In the genomic region with DNA sequence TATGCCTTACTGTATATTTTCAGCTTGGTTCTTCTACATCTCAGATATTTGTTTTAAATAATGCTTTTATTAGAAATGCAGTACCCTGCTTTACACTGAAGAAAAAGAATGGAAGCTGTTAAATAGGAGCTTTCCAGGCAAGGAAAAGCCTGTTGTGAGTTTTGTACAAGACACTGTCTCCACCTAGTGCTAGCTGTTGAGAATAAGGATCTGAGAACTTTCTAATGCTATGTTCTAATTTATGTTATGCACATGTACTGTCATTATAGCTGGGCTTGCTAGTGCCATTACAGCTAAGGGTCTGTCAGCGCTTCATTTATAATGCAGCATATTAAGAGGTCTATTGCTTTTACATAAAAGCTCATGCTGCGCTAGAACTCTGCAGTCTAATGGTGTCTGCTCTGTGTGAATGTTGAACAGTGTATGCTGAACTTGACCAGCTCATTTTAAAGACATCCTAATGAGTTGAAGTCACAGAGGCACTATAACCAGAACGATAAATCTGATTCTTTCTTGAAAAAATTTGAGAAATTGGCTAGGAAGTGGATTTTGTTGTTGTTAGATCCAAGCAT, we compare ENCODE assay signal across 12 mouse cellular contexts.
DNase-seq lines count a peak whose midpoint lies in the region; ATAC-seq lines count a peak whose summit lies in the region.
"Had no signal": no experiment of that assay in that cellular context is flagged by ENCODE, and none has a peak within 500 bp of the region (broad histone marks: within the 10 kb centered on the region; RNA-seq: fewer than 3 reads in every experiment).

No protein-coding gene starts in this region.

- no peak overlapping the region for H3K9ac ChIP-seq in hindbrain, embryonic 11.5 days (ENCODE audit: low read depth, low read length)
- H3K9ac ChIP-seq in hindbrain, embryonic 13.5 days = no peak overlapping the region
- H3K9ac ChIP-seq: embryonic facial prominence, embryonic 12.5 days; kidney, embryonic 15.5 days had no signal

- WGBS in hindbrain, embryonic 11.5 days = 87% methylated on average over 3 of the region's 3 CpGs
- WGBS in hindbrain, embryonic 10.5 days = 86% methylated on average over 3 of the region's 3 CpGs
- WGBS in hindbrain, embryonic 13.5 days = 71% methylated on average over 3 of the region's 3 CpGs

- no peaks in the 10 kb centered on the region for H3K27me3 ChIP-seq in hindbrain, embryonic 11.5 days (ENCODE audit: control insufficient read depth, insufficient read depth, low read length)
- no peaks in the 10 kb centered on the region for H3K27me3 ChIP-seq in hindbrain, embryonic 10.5 days (ENCODE audit: insufficient read depth, poor library complexity, severe bottlenecking)
- no peaks in the 10 kb centered on the region for H3K27me3 ChIP-seq in hindbrain, embryonic 13.5 days
- H3K27me3 ChIP-seq: embryonic facial prominence, embryonic 12.5 days; kidney, embryonic 15.5 days had no signal

- H3K4me2 ChIP-seq in hindbrain, embryonic 11.5 days (replicated peaks; ENCODE audit: low read depth, low read length) = no peak overlapping the region
- H3K4me2 ChIP-seq in hindbrain, embryonic 13.5 days = no peak overlapping the region
- H3K4me2 ChIP-seq: embryonic facial prominence, embryonic 12.5 days; kidney, embryonic 15.5 days had no signal

- no peaks in the 10 kb centered on the region for H3K4me1 ChIP-seq in hindbrain, embryonic 11.5 days (replicated peaks; ENCODE audit: control insufficient read depth, insufficient read depth, low read length)
- H3K4me1 ChIP-seq in hindbrain, embryonic 10.5 days (replicated peaks) = no peaks in the 10 kb centered on the region
- no peaks in the 10 kb centered on the region for H3K4me1 ChIP-seq in hindbrain, embryonic 13.5 days (replicated peaks)
- H3K4me1 ChIP-seq: embryonic facial prominence, embryonic 12.5 days; kidney, embryonic 15.5 days had no signal

- no peak overlapping the region for H3K27ac ChIP-seq in hindbrain, embryonic 11.5 days (ENCODE audit: low read depth, low read length)
- H3K27ac ChIP-seq in hindbrain, embryonic 10.5 days = no peak overlapping the region
- no peak overlapping the region for H3K27ac ChIP-seq in hindbrain, embryonic 13.5 days
- H3K27ac ChIP-seq: embryonic facial prominence, embryonic 12.5 days; kidney, embryonic 15.5 days had no signal

- ATAC-seq in hindbrain, embryonic 11.5 days (ENCODE audit: low FRiP score) = no peak
- ATAC-seq in hindbrain, embryonic 13.5 days (ENCODE audit: low FRiP score) = peak; percentile 66; the same call in 1 of the 2 replicates

- H3K36me3 ChIP-seq in hindbrain, embryonic 11.5 days (ENCODE audit: control insufficient read depth, insufficient read depth, low read length) = no peaks in the 10 kb centered on the region
- no peaks in the 10 kb centered on the region for H3K36me3 ChIP-seq in hindbrain, embryonic 10.5 days
- no peaks in the 10 kb centered on the region for H3K36me3 ChIP-seq in hindbrain, embryonic 13.5 days
- H3K36me3 ChIP-seq: embryonic facial prominence, embryonic 12.5 days; kidney, embryonic 15.5 days had no signal

- DNase-seq in hindbrain, embryonic 11.5 days (ENCODE audit: low spot score) = peak; percentile 8
- DNase-seq in hindbrain, embryonic 10.5 days (ENCODE audit: low spot score) = no peak
- peak; percentile 24 to 26 for DNase-seq in right cerebral cortex, postnatal 10 days (ENCODE audit: low spot score in 2 of 2)
- DNase-seq in right cerebral cortex, adult 18-20 months = no peak
- DNase-seq in telencephalon, adult 2 months (ENCODE audit: low read depth, low spot score) = peak; percentile 16
- DNase-seq in adrenal gland, postnatal 36 days = no peak
- DNase-seq in lung, postnatal 10 days = no peak
- DNase-seq: lung, adult 2 months; right cerebral cortex, postnatal 14 days had no signal

- no peaks in the 10 kb centered on the region for H3K9me3 ChIP-seq in hindbrain, embryonic 11.5 days (ENCODE audit: control insufficient read depth, low read length)
- H3K9me3 ChIP-seq in hindbrain, embryonic 10.5 days = no peaks in the 10 kb centered on the region
- no peaks in the 10 kb centered on the region for H3K9me3 ChIP-seq in hindbrain, embryonic 13.5 days
- H3K9me3 ChIP-seq: embryonic facial prominence, embryonic 12.5 days; kidney, embryonic 15.5 days had no signal

- H3K4me3 ChIP-seq in hindbrain, embryonic 11.5 days (ENCODE audit: low read depth, low read length) = no peak overlapping the region
- H3K4me3 ChIP-seq in hindbrain, embryonic 10.5 days = no peak overlapping the region
- no peak overlapping the region for H3K4me3 ChIP-seq in hindbrain, embryonic 13.5 days
- H3K4me3 ChIP-seq: embryonic facial prominence, embryonic 12.5 days; kidney, embryonic 15.5 days had no signal

Comparison
In these comparisons a context has a peak if more than half of its experiments do, and no peak if none do; other contexts are left out.
1. DNase-seq: peak in hindbrain, embryonic 11.5 days (single experiment), right cerebral cortex, postnatal 10 days (2 of 2) and telencephalon, adult 2 months (single experiment); none in hindbrain, embryonic 10.5 days (single experiment), right cerebral cortex, adult 18-20 months (single experiment), adrenal gland, postnatal 36 days (0 of 2) and lung, postnatal 10 days (single experiment).